Mouse (Mus musculus) embryonic facial prominence, embryonic 11.5 days (tissue): ENCODE data around the gene Ptpn11. TPM values are rescaled to one million over a fixed set of nuclear protein-coding genes. Genes with fewer than 3 reads are reported as not detected.

Source experiments
- ATAC-seq: fragments of 200-750 bp; cut with Nextera tagmentation; replicated peaks from 2 replicates; pipeline ENCODE4 v1.8.0; 2017; ENCODE audit warnings: low read depth; ENCODE audit not compliant: insufficient number of reproducible peaks, low FRiP score, low TSS enrichment
- DNase-seq: peaks from one replicate; pipeline ENCODE4 v3.0.0-alpha.2; 2015; ENCODE audit warnings: low spot score
- H3K27ac ChIP-seq: fragments of 300-500 bp; sonication (generic); replicated peaks from 2 replicates; pipeline ENCODE4 v1.5.1; 2014; ENCODE audit warnings: mild to moderate bottlenecking, low read depth, low read length, control low read depth
- H3K27me3 ChIP-seq: fragments of 300-500 bp; sonication (generic); 2 replicates; pipeline ENCODE4 v1.6.1; 2014; ENCODE audit warnings: mild to moderate bottlenecking, low read length, moderate library complexity, mixed read lengths; ENCODE audit not compliant: control insufficient read depth, insufficient read depth
- H3K36me3 ChIP-seq: fragments of 300-500 bp; sonication (generic); replicated peaks from 2 replicates; pipeline ENCODE4 v1.6.1; 2014; ENCODE audit warnings: low read depth, mild to moderate bottlenecking, low read length, moderate library complexity, mixed read lengths; ENCODE audit not compliant: control insufficient read depth, insufficient read depth
- H3K4me1 ChIP-seq: fragments of 300-500 bp; sonication (generic); 2 replicates; pipeline ENCODE4 v1.6.1; 2014; ENCODE audit warnings: low read length, mixed read lengths; ENCODE audit not compliant: control insufficient read depth, insufficient read depth
- H3K4me2 ChIP-seq: fragments of 300-500 bp; sonication (generic); 2 replicates; pipeline ENCODE4 v1.6.1; 2014; ENCODE audit warnings: low read depth, mild to moderate bottlenecking, control low read depth, low read length, moderate library complexity
- H3K4me3 ChIP-seq: fragments of 300-500 bp; sonication (generic); 2 replicates; pipeline ENCODE4 v1.5.1; 2014; ENCODE audit warnings: low read depth, low read length, control low read depth
- H3K9ac ChIP-seq: fragments of 300-500 bp; sonication (generic); replicated peaks from 2 replicates; pipeline ENCODE4 v1.6.1; 2014; ENCODE audit warnings: mild to moderate bottlenecking, control low read depth, low read length
- H3K9me3 ChIP-seq: fragments of 300-500 bp; sonication (generic); replicated peaks from 2 replicates; pipeline ENCODE4 v1.6.1; 2016; ENCODE audit warnings: mild to moderate bottlenecking, low read length, inconsistent platforms, mixed read lengths; ENCODE audit not compliant: control insufficient read depth
- WGBS: fragments of 180-500 bp; shearing (Covaris S2); extraction: QIAGEN DNeasy Blood & Tissue Kit; methylation state at CpG from one replicate; pipeline ENCODE4 v1.1.7; 2014; 5-methylcytosine and 5-hydroxymethylcytosine counted together
- polyA plus RNA-seq: library from polyadenylated mRNA; unstranded; fragments of >200 nt; fragmentation: Nextera tagmentation; extraction: Ambion mirVana; gene quantifications from 2 replicates; pipeline ENCODE4 v1.2.1, GENCODE M21; 2014

The Ptpn11 gene
- polyA plus RNA-seq, 1 experiment from 2014 or later = 25.1 TPM

DNA sequence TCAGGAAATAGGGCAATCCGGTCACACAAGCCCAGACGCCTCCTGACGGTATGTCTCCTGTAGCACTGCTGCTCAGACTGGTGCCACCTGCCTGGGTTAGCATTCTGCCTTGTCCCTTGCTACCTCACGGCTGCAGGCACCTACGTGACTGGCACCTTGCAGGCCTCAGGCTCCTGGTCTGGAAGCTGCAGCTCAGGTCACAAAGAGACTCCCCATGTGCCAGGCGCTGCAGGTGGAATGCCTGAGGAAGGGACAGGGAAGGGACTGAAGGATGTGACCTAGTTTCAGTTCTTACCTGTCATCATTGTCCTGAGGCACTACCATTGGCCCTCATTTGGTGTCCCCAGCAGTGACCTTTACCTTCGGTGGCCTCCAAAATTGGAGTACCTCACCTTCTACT is 82.0 kb downstream of the Ptpn11 start:
- Histone ChIP-seq H3K9ac (no peak overlapping the region), H3K36me3 (no peaks in the 10 kb centered on the region), H3K4me3 (no peak overlapping the region), H3K9me3 (no peaks in the 10 kb centered on the region), H3K4me2 (no peak overlapping the region), H3K4me1 (no peaks in the 10 kb centered on the region), H3K27ac (no peak overlapping the region), H3K27me3 (no peaks in the 10 kb centered on the region)
- WGBS = 78% methylated on average over 7 of the region's 7 CpGs
- DNase-seq (no peak), ATAC-seq (no peak)

DNA sequence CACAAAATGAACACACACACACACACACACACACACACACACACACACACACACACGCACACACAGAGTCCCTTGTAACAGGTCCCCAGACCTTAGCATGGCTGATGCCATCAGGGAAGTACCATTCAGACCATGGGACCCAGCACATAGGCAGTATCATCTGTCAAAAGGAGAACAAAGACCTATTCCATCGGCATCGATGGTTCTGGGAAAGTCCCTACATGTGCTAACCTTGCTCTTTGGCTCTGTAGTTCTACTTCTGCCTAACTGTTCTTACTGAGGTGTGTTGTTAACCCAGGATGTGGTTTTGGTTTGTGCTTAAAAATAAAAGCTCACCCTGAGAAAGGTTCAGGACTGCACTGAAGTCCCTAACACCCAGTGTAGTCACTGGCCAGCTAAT is 84.3 kb downstream of the Ptpn11 start:
- H3K4me1 ChIP-seq = no peaks in the 10 kb centered on the region
- H3K36me3 ChIP-seq = no peaks in the 10 kb centered on the region
- no peak overlapping the region for H3K4me3 ChIP-seq
- no peak overlapping the region for H3K4me2 ChIP-seq
- no peak for DNase-seq
- no peaks in the 10 kb centered on the region for H3K9me3 ChIP-seq
- H3K27me3 ChIP-seq = no peaks in the 10 kb centered on the region
- H3K27ac ChIP-seq = no peak overlapping the region
- ATAC-seq = no peak
- no peak overlapping the region for H3K9ac ChIP-seq
- WGBS = 63% methylated on average over 3 of the region's 3 CpGs

DNA sequence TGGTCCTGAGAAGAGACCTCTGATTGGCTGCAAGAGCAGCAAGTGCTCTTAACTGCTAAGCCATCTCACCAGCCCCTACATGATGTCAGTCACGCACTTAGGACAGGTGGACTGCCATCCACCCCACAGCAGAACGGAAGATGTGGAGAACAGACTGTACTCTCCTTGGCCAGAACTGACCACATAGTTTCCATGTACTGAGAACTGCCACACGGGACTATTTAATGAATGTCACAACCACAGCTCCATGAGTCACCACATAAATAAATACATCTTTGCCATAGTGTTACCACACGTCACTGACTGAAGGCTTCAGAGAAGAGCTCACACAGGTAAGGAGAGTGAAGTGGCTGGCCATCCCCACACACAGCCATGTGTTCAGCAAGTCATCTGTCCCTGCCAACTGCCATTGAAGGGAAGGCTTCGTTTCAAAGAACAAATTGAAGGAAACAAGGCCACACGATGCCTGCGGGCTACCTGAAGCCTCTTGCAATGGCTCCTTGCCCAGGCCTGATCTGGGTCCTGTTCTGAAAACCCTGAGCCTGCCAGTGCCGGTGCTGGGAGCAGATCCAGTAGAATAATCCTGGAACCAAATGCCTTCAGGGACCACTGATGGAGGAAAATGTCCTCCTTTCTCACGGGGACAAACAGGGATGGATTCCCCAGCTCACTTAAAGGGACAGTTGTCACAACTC is 90.2 kb downstream of the Ptpn11 start:
- ATAC-seq = no peak
- no peak for DNase-seq
- H3K9ac ChIP-seq = no peak overlapping the region
- H3K4me3 ChIP-seq = no peak overlapping the region
- no peaks in the 10 kb centered on the region for H3K4me1 ChIP-seq
- H3K27ac ChIP-seq = no peak overlapping the region
- H3K36me3 ChIP-seq = no peaks in the 10 kb centered on the region
- H3K9me3 ChIP-seq = no peaks in the 10 kb centered on the region
- H3K27me3 ChIP-seq = no peaks in the 10 kb centered on the region
- 83% methylated on average over 9 of the region's 9 CpGs for WGBS
- H3K4me2 ChIP-seq = no peak overlapping the region

DNA sequence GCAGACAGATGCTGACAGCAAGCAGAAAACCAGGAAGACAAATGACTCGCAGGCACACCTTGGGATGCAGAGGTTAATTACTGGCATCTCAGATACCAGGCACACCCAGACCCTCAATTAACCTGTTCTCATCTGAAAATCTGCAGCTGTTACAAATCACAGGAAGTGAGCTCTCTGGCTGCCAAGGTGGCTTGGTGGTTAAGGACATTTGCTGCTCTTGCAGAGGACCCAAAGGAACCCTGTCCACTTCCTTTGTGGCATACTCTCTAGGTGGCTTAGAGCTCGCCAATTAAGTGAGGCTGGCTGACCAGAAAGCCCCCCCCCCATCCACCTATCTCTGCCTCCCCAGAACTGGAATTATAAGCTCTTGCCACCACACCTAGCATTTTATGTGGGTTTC is 91.1 kb downstream of the Ptpn11 start:
- Histone ChIP-seq H3K9ac (no peak overlapping the region), H3K36me3 (no peaks in the 10 kb centered on the region), H3K4me1 (no peaks in the 10 kb centered on the region), H3K4me2 (no peak overlapping the region), H3K9me3 (no peaks in the 10 kb centered on the region), H3K27me3 (no peaks in the 10 kb centered on the region), H3K27ac (no peak overlapping the region), H3K4me3 (no peak overlapping the region)
- DNase-seq (no peak), ATAC-seq (no peak)
- whole genome bisulfite sequencing = 64% methylated on average over 2 of the region's 2 CpGs

DNA sequence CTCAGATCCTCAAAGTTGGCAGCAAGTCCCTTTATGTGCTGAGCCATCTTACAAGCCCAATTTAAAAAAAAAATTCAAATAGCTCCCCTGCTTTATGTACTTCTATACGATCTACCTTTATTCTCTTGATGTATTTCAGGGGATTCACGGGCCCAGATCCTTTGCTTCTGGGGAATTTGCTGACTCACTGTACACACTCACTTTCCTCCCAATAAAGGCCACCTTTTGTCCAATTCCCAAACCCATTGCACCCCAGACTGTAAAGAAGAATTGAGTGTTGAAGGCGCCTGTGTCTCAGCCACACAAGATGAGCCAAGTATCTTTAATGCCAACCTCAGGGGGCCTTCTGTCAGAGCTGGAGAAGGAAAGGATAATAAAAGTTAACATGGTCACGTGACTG is 93.2 kb downstream of the Ptpn11 start:
- H3K4me2 ChIP-seq = no peak overlapping the region
- H3K9me3 ChIP-seq = no peaks in the 10 kb centered on the region
- H3K36me3 ChIP-seq = no peaks in the 10 kb centered on the region
- DNase-seq (no peak), ATAC-seq (no peak)
- H3K27me3 ChIP-seq = no peaks in the 10 kb centered on the region
- H3K9ac ChIP-seq = no peak overlapping the region
- WGBS = 84% methylated on average over 4 of the region's 4 CpGs
- H3K27ac ChIP-seq = no peak overlapping the region
- no peak overlapping the region for H3K4me3 ChIP-seq
- H3K4me1 ChIP-seq = no peaks in the 10 kb centered on the region

DNA sequence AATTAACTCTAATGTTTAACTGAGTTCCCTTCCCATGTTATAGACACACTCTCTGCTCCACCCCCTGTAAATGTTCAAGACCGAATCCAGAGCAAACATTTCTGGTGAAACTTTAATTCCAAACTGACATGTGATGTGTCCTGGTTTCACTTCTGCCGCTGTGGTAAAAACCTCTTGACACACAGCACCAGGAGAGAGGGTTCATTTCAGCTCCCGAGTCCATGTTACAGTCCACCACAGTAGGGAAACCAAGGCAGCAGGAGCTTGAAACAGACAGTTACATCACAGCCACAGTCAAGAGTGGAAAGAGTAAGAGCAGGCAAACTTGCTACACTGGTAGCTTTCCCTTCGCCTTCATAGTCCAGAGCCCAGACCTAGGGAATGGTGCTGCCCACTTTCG is 94.5 kb downstream of the Ptpn11 start:
- Histone ChIP-seq H3K36me3 (no peaks in the 10 kb centered on the region), H3K9ac (no peak overlapping the region), H3K9me3 (no peaks in the 10 kb centered on the region), H3K4me1 (no peaks in the 10 kb centered on the region), H3K27me3 (no peaks in the 10 kb centered on the region), H3K4me3 (no peak overlapping the region), H3K4me2 (no peak overlapping the region), H3K27ac (no peak overlapping the region)
- 86% methylated on average over 5 of the region's 5 CpGs for WGBS
- DNase-seq (no peak), ATAC-seq (no peak)

DNA sequence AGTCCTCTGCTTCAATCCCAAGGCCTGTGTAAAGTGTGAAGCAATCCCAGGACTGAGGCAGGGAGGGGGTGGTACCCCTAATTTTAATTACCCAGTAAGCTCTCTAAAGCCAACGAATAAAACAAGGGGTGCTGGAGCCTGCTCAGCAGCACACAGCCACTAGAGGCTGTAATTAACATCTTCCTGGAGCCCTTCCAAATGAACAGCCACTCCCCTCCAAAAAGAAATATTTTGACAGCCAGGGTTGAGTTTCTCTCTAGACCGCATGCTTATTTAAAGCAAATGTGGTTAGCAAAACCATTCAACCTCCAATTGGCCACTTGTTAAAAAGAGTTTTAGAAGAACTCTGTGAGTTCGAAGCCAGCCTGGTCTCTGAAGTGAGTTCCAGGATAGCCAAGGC is 97.9 kb downstream of the Ptpn11 start:
- H3K4me1 ChIP-seq = no peaks in the 10 kb centered on the region
- ATAC-seq (no peak), DNase-seq (no peak)
- no peak overlapping the region for H3K4me2 ChIP-seq
- no peak overlapping the region for H3K27ac ChIP-seq
- no peaks in the 10 kb centered on the region for H3K9me3 ChIP-seq
- no peaks in the 10 kb centered on the region for H3K27me3 ChIP-seq
- 69% methylated on average over 3 of the region's 3 CpGs for WGBS
- H3K4me3 ChIP-seq = no peak overlapping the region
- no peak overlapping the region for H3K9ac ChIP-seq
- H3K36me3 ChIP-seq = no peaks in the 10 kb centered on the region

DNA sequence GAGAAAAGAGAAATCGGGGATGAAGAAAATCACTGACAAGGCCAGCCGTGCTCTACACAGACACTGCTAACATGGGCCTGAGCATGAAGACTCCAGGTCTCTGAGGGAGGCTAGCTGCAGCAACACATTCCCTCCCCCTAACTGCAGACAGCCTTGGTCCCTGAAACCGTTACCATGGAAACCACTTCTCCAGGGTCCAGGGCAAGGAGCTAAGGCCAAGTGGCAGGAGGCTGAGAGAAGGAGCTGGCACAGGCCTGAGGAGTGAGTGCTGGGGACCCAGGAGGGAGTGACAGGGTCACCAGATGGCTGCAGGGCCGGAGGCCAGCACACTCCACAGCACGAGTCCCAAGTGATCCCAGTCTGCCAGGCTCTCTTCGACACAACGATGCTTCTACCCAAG is 101.5 kb downstream of the Ptpn11 start:
- ATAC-seq (no peak), DNase-seq (peak; percentile 17)
- Histone ChIP-seq H3K4me2 (no peak overlapping the region), H3K4me1 (no peaks in the 10 kb centered on the region), H3K27me3 (no peaks in the 10 kb centered on the region), H3K9me3 (no peaks in the 10 kb centered on the region), H3K36me3 (no peaks in the 10 kb centered on the region), H3K4me3 (no peak overlapping the region), H3K9ac (no peak overlapping the region), H3K27ac (no peak overlapping the region)
- 67% methylated on average over 7 of the region's 7 CpGs for WGBS
